Mouse (Mus musculus) cerebellum, adult (tissue): ENCODE measurements around the gene Myom3.

Source experiments
- ATAC-seq: cut with Nextera tagmentation; 2 replicates; pipeline ENCODE4 v1.9.2; 2017; ENCODE audit warnings: mild to moderate bottlenecking, moderate library complexity, mixed read lengths; ENCODE audit not compliant: insufficient number of reproducible peaks, low FRiP score, low TSS enrichment

Myom3 gene

GRCm38 (mm10) chr4:135758825-135759224, 690 bp upstream of the Myom3 start:
- ATAC-seq, result no peak

- ATAC-seq, result no peak
Measured at GRCm38 (mm10) chr4:135761048-135761447, 1.5 kb downstream of the Myom3 start.

DNA sequence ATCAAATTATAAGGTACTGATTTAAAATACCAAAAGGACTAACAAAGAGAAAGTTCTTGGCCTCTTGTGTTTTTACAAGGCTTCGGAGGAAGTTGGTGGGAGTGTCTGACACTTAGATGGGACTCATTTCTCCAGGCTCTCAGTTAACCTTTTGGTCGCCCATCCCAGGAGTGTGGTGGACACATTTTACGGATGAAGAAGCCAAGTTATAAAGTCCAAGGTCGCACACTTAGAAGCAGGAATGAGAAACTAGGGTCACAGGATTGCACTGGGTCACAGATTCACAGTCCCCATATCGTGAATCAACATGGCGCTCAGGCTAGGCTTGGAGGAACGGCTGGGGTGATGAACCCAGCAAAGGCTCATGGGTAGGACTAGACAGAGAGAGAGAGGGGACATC, 2.1 kb downstream of the Myom3 start:
- ATAC-seq, result no peak

GRCm38 (mm10) chr4:135762251-135762906, 2.9 kb downstream of the Myom3 start:
- no peak for ATAC-seq

- ATAC-seq, result no peak
Measured at GRCm38 (mm10) chr4:135764700-135765099, 5.2 kb downstream of the Myom3 start.

- ATAC-seq, result no peak
Measured at GRCm38 (mm10) chr4:135765707-135766106, 6.2 kb downstream of the Myom3 start.

GRCm38 (mm10) chr4:135766976-135767375, 7.5 kb downstream of the Myom3 start:
- ATAC-seq, result no peak

DNA sequence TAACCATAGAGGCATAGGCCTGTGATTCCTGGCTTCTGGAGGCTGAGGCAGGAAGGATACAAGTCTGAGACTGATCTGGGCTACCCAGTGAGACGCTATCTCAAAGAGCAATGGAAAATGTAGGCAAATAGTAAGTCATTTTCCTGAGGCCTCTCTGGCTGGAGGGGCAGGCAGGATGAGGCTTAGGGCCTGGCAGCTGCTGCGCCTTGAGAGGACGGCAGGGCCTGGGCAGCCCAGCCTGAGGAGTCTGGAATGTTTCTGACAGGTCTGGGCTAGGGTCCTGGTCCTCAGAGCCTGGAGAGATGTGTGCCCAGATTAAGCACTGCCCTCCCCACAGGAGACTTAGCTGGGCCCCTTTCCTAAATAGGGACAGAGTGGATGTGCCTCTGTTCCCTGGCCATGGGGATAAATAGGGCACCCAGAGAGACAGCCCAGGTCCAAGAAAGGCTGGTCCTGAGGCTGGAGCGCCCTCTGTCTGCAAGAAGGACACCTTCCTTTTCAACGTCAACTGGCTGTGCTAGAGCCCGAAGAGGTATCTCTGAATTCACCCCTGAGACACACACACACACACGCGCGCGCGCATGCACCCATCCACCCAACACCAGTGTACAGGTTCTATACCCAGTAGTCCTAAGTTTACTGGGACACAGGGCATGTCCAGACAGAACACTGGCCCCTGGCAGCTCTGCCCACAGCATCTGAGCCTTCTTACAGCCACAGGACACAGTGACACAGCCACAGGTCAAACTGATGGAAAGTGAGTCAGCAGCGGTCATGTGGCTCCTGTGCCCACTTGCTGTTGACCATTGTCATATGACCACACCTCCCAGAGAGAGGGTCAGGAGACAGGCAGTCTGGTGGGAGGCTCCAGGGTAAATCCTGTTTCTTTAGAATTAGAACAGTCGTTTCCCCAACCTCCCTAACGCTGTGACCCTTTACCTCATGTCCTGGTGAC, 9.3 kb downstream of the Myom3 start:
- ATAC-seq, result no peak

DNA sequence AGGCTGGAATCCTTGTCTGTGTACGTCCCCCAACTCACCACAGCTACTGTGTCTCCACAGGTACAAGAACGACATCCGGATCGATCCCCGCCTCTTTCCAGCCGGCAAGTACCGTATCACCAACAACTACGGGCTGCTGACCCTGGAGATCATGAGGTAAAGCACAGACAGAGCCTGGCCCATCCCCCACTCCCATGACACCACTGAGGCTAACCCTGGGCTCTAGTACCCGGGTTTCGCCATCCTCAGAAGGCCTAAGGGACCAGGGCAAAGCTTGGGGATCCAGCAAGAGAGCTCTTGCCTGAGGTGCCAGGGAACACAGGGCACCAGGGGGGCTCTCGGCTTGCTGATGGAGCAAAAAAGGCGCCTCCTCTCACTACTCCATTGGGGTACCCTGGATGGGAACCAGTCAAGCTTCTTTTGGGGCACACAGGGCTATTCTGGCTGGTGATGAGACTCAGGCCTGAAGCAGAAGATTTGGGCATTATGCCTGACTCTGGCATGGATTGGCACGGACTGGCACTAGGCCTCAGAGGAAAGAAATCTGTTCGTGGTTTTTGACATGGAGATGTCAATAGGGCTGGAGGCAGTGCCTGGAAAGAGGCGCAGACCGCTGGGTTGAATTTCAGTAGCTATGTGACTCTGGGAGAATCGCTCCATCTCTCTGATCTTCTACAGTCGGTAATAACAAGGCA, 11.2 kb downstream of the Myom3 start:
- no peak for ATAC-seq

DNA sequence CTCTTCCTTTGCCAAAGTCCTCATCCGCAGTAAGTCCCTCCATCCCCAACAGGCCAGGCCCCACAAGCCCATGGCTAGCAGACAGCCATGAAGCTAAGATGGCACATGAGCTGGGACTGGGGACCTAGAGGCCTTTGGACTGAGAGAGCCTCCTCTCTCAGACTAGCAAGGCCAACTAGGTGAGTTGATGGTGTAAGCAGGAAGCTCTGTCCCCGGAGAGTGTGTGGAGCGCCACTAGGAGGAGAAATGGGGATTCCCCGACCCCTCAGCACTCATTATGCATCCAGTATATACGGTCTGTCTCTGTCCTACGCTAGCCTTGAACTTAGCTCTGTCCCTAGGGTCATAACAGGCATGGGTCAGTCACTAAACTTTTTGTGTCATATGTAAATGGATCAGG, 12.1 kb downstream of the Myom3 start:
- ATAC-seq, result no peak

DNA sequence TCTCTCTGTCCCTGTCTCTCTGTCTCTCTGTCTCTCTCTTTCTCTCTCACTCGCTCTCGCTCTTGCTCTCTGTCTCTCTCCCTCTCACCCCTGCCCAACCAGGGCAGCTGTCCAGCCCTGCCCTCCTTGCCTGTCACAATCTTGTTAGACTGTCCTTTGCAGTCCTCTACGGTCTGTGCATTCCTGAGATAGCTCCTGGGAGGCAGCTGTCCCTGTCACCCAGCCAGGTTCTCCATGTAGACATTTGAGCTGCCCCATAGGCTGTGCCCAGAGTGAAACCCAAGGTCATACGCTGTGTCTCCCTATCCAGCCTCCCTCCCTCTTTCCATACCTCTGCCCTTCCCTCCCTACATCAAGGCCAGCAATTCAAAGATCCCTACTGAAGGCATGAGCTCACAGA, 13.2 kb downstream of the Myom3 start:
- ATAC-seq, result no peak

DNA sequence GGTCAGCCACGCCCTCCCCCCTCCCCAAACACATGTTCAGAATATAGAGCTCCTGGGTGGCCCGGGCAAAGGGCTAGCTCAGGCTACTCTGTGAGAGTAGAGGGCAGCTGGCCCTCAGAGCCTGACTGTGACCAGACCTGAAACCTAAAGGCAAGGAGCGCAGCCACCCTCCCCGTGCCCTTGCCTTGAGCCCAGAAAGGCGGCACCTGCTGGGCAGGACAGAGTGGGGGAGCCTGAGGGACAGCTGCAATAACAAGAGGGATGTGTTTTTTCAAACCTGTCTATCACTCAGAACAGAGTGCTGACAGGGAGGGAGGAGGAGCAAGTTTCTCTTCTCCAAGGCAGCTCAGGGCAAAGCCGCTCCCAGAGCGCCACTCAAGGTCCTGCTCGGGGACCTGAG, 15.0 kb downstream of the Myom3 start:
- no peak for ATAC-seq

GRCm38 (mm10) chr4:135776850-135777249, 17.3 kb downstream of the Myom3 start:
- ATAC-seq, result no peak

GRCm38 (mm10) chr4:135779661-135780060, 20.1 kb downstream of the Myom3 start:
- no peak for ATAC-seq

DNA sequence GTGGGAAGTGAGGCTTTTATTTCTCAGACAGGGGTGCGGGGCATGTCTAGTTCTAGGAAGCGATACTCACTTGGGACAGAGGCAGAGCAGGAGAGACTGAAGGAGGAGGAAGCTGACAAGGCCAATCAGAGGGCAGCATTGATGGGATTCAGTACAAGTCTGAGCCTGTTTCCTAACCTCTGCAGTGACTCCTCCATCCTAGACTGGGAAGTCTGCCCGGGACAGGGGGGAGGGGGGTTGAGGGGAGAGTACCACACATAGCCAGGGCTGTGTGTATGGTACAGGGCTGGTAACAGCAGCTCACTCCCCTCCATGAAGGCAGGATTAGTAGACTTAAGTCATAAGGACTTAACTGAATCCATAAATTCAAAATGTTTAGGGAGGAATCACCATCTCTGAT, 20.7 kb downstream of the Myom3 start:
- ATAC-seq, result no peak

- ATAC-seq, result no peak
Measured at GRCm38 (mm10) chr4:135781304-135781703, 21.8 kb downstream of the Myom3 start.

DNA sequence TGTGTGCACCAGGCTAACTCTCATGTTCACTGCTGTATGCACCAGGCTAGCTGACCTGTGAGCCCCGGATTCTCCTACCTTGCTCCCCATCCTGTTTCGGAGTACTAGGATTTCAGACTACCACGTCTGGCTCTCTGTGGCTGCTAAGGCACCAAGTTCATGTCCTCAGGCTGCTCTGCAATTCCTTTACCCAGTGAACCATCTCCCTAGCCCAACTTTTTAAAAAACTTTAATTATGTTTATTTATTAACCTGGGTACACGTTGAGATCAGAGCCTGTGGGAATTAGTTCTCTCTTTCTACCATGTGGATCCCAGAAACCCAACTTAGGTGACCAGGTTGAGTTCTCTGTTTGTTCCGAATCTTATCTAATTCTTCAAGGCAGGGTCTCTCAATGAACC, 27.1 kb downstream of the Myom3 start:
- ATAC-seq, result no peak

GRCm38 (mm10) chr4:135787271-135787670, 27.8 kb downstream of the Myom3 start:
- no peak for ATAC-seq

DNA sequence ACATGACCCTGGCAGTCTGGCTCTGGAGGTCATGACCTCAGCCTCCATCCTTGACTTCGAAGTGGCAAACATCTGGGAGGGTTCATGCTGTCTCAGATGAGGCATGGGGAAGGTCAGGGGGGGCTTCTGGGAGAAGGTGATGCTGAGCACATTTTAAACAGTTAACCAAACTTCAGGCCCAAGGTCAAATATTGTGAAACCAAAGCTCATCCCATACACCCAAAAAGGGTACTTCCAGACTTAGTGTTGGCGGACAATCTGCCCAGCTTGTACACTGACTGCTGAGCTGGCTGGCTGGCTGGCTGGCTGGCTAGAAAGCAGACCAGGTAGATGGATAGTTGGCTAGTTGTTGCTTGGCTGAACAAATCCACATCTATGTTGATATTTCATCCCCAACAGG, 29.6 kb downstream of the Myom3 start:
- no peak for ATAC-seq

DNA sequence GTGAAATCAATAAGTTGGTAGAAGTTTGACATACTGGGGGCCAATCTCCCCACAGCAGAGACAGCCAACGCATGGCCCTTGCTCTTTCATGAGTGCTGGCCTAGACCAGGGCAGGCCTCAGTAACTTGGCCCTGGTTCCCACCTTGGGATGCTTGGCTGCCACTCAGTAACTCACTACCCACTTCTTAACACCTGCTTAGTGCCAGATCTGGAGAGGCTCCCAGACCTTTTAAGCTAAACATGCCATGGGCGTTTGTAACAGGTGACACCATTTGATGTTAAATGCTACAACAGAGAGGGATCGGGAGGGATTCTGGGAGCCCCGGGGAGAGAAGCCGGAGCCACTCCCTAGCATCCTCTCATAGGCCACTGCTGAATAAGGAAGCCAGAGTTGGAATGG, 33.3 kb downstream of the Myom3 start:
- no peak for ATAC-seq

- ATAC-seq, result no peak
Measured at GRCm38 (mm10) chr4:135797931-135798330, 38.4 kb downstream of the Myom3 start.
